Mouse (Mus musculus) adrenal gland, postnatal 10 days (tissue): Measurements from ENCODE around the gene Phyhd1. TPM values are rescaled to one million over a fixed set of nuclear protein-coding genes. Genes with fewer than 3 reads are reported as not detected.

Source experiments
- DNase-seq: peaks from one replicate; pipeline ENCODE4 v3.0.0; 2021; ENCODE audit warnings: mixed read lengths
- total RNA-seq, 2 experiments: library from RNA; stranded (reverse); gene quantifications; 2 replicates each; pipeline ENCODE4 v1.2.3; 2021

Gene Phyhd1
- total RNA-seq, 2 experiments from 2014 or later: 23.7 to 24.1 TPM

- no peak for DNase-seq
These were observed 10.2 kb upstream of the Phyhd1 start for GRCm38 (mm10) chr2:30255631-30256395.

- no peak for DNase-seq
These were observed 9.2 kb upstream of the Phyhd1 start for GRCm38 (mm10) chr2:30256616-30257350.

- DNase-seq: no peak
These were observed 8.1 kb upstream of the Phyhd1 start for GRCm38 (mm10) chr2:30257699-30258460.

- no peak for DNase-seq
These were observed 7.4 kb upstream of the Phyhd1 start for GRCm38 (mm10) chr2:30258600-30258999.

GRCm38 (mm10) chr2:30259131-30260064 lies 6.6 kb upstream of the Phyhd1 start:
- no peak for DNase-seq

- no peak for DNase-seq
These were observed 4.8 kb upstream of the Phyhd1 start for GRCm38 (mm10) chr2:30261064-30261736.

- no peak for DNase-seq
These were observed 3.8 kb upstream of the Phyhd1 start for GRCm38 (mm10) chr2:30261921-30262839.

GRCm38 (mm10) chr2:30262840-30263441 lies 3.1 kb upstream of the Phyhd1 start:
- peak; percentile 82 for DNase-seq

GRCm38 (mm10) chr2:30263811-30264210 lies 2.2 kb upstream of the Phyhd1 start:
- DNase-seq: no peak

GRCm38 (mm10) chr2:30264671-30265519 lies 1.1 kb upstream of the Phyhd1 start:
- DNase-seq: no peak

- DNase-seq: peak; percentile 86
These were observed 464 bp downstream of the Phyhd1 start for GRCm38 (mm10) chr2:30266392-30266941.

- DNase-seq: no peak
These were observed 1.5 kb downstream of the Phyhd1 start for GRCm38 (mm10) chr2:30267466-30267865.

- no peak for DNase-seq
These were observed 2.4 kb downstream of the Phyhd1 start for GRCm38 (mm10) chr2:30268371-30268770.

- DNase-seq: no peak
These were observed 3.4 kb downstream of the Phyhd1 start for GRCm38 (mm10) chr2:30269241-30269990.

GRCm38 (mm10) chr2:30270134-30270533 lies 4.1 kb downstream of the Phyhd1 start:
- peak; percentile 77 for DNase-seq

- DNase-seq: no peak
These were observed 14.7 kb downstream of the Phyhd1 start, which contains the start of gene Gm28038 for GRCm38 (mm10) chr2:30280743-30281142. TSS of gene Gm28038 (plus strand) at chr2:30281043.

- DNase-seq: peak; percentile 80
These were observed 15.6 kb downstream of the Phyhd1 start for GRCm38 (mm10) chr2:30281651-30282050.
